Mouse (Mus musculus): ENCODE results near the gene Utp11.

GRCm38 (mm10) chr4:124631456-124631855, 61.9 kb downstream of the Utp11 start:
- TF ChIP-seq POLR2A (IDR thresholded peaks at IDR 0.05; ENCODE audit: extremely low read depth, insufficient read depth, low read length), result no peak
- TF ChIP-seq CTCF (IDR thresholded peaks at IDR 0.05; ENCODE audit: low read depth, low read length), result no peak
